Mouse (Mus musculus): ENCODE results near the gene Slc37a1.

Gene Slc37a1

DNA sequence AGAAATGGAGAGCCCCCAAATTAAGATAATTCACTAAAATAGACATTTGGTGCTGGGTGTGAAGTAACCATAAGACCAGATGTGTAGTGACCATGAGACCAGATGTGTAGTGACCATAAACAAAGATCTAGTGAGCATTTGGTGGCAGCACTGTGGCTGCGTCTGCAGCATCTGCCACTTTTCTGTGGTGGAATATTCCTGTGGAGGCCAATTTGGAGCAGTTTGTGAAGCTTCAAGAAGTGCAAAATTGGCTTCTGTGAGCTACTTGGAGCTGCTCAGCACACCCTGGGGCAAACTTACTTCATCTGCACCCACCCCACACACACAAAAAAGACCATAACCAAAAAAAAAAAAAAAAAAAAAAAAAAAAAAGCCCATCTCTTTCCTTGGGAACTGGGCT is 18.6 kb upstream of the Slc37a1 start:
- peak in 1 of 2 experiments; percentile 5 for DNase-seq (ENCODE audit: low spot score in 2 of 2)

DNA sequence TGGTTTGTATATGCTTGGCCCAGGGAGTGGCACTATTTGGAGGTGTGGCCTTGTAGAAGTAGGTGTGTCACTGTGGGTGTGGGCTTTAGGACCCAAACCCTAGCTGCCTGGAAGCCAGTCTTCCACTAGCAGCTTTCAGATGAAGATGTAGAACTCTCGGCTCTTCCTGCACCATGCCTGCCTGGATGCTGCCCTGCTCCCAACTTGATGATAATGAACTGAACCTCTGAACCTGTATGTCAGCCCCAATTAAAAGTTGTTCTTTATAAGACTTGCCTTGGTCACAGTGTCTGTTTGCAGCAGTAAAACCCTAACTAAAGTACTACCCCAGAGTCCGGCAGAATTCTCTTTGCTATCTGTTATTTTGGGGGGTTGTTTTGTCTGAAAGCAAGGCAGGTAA is 16.8 kb upstream of the Slc37a1 start:
- DNase-seq (ENCODE audit: low spot score in 2 of 2), result peak in 1 of 2 experiments; percentile 4

DNA sequence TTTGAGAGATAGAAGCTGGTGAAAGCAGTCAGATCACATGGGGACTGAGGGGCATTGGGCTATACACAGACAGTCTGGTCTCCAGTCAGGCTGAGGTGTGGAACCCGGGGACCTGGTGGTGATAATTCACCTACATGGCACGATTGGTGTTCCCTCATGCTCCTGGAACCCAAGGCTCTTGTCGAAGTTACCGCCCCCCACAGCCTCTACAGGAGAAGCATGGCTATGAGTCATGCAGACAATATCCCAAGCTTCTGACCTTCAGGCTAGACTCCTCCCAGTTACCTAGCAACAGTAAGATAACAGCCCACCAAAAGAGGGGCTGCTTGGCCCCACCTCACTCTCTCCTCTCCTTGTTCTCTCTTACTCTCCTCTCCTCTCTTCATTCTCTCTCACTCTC is 16.3 kb upstream of the Slc37a1 start:
- DNase-seq (ENCODE audit: low spot score in 2 of 2), result peak in 1 of 2 experiments; percentile 4

DNA sequence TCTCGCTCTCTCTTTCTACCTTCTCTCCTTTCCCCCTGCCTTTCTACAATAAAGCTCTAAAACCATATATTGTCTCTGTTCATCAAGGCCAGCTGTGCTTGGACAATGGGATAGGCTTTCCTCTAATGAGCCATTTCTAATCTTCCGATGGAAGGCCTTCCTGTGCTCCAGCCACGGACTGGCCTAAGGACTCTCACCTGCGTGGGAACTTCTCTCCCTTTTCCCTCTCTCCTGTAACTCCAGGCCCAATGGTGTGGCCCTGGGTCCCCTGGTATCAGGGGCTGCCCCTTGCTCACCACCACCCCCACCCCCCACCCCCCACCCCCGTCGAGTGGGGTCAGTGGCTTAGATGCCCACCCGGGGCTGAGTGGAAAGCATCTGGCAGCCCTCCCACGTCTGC is 15.9 kb upstream of the Slc37a1 start:
- DNase-seq (ENCODE audit: low spot score in 2 of 2), result peak in 1 of 2 experiments; percentile 1

DNA sequence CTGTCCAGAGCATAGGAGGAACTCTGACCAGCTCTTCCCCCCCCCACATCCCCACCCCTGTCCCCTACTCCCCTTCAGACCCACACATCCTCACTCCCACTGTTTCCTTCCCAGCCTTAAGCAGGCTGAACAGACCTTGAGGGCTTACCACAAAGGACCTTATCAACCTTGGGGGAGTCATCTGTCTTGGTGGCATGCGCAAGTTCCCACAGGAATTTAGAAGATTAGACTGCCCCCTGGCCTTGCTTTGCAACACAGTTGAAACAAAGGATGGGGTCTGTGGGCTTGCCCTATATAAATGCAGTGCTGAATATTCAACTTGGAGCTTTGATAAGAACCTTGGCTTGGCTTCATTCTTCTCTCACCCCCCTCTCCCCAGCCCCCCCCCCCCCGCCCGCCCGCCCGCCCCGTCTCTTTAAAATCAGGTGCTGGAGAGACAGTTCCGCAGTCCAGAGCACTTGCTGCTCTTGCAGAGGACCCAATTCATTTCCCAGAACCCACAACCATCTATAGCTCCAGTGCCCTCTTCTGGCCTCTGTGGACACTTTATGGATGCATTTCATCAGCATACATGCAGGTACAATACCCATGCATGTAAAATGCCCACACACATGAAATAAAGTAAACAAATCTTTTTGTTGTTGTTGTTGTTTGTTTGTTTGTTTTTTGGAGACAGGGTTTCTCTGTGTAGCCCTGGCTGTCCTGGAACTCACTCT is 15.3 kb upstream of the Slc37a1 start:
- peak in 1 of 2 experiments; percentile 3 for DNase-seq (ENCODE audit: low spot score in 2 of 2)

DNA sequence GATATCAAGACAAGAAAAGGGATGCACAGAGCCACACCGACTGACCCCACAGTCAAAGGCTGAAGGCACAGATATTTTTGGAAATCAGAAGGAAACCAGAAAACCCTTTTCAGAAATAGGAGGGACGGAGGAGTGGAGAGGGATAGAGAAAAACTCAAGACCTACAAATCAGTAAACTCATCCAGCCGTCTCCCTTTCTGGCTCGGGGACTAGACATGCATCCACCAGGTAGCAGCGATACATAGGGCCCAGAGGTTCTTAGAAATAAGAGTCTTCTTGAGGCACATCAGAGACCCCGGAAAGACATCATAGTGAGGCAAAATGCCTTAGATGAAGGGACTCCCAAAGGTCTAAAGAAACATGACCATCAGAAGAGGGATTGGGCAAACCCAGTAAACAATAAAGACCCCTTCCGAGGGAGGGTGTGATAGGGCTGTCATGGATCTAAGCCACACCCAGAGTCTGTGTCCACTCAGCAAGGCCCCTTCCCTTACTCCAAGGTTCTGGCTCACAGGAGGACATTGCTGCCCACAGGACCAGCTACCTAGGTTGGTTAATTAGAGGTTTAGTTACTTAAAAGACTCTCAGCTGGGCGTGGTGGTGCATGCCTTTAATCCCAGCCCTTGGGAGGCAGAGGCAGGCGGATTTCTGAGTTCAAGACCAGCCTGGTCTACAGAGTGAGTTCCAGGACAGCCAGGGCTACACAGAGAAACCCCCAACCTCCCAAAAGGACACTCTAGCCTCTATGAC is 14.0 kb upstream of the Slc37a1 start:
- DNase-seq (ENCODE audit: low spot score in 2 of 2), result no peak

- no peak for DNase-seq (ENCODE audit: low spot score in 2 of 2)
These were observed 13.0 kb upstream of the Slc37a1 start for GRCm38 (mm10) chr17:31273631-31274030.

- DNase-seq (ENCODE audit: low spot score in 2 of 2), result no peak
These were observed 11.4 kb upstream of the Slc37a1 start for GRCm38 (mm10) chr17:31275181-31275580.

- DNase-seq (ENCODE audit: low spot score in 2 of 2), result peak in 1 of 2 experiments; percentile 51
These were observed 10.2 kb upstream of the Slc37a1 start for GRCm38 (mm10) chr17:31276207-31276921.

DNA sequence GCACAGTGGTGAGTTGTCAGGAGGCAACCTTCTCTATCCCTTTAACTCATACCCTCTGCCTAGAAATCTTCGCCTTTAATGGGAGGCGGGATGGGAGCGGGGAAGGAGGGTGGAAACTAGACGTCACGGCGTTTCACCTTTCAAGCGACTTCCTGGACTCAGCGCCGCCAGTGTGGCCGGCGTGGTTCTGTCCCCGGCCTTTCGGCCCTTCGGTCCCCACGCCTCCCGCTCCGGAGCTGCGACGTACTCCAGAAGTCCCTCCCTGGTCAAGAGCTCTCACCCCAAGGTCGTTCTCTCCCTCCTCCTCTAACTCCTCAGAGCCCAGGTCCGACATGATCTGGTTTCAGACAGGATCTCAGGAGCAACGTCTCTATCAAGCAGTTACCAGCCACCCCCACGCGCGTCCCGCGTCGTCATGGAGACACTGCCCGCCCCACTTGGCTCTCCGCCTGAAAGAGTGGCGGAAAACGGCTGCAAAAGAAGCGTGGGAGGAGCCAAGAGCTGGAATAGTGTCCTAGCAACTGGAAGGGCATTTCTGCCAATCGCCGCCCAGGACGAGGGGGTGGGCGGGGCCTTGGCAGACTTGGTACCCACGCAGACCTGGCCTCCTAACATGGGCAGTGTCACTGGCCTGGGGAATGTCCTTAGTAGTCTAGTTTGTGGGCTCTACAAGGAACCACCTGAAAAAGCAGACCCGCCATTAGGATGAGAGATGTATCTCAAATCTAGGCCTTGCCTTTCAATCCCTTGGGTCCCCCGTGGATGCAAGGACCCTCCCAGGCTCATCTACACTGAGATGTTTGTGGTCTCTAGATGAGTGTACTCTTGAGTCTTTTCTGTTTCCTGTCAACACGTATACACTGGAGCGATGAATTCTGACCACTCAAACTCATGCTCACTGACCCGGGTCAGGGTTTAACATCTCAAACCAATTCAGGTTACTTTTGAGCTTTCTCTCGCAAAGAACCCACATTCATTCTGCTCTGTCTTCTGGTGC is 9.4 kb upstream of the Slc37a1 start, which contains the start of gene Rsph1:
TSS of gene Rsph1 (minus strand) at position 462 of the 997 bp plus-strand sequence.
- DNase-seq (ENCODE audit: low spot score in 2 of 2), result peak; percentile 100

- DNase-seq (ENCODE audit: low spot score in 2 of 2), result no peak
These were observed 8.7 kb upstream of the Slc37a1 start for GRCm38 (mm10) chr17:31277931-31278330.

DNA sequence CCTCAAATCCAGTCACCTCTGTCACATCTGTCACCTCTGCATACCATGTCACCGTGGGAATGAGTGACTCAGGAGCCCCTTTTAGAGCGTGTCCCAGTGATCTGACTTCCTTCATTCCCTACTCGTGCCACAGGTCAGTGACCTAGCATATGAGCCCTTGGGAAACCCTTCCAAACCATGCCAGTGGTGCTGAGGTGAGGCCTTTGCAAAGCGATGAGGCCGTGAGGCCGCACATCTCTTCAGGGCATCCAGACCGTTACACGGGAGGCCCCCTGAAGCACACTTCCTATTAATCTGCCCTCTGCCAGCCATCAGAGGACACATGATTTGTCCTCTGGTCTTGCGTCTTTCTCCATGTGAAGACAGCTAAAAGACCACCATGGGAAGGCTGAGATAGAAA is 7.1 kb upstream of the Slc37a1 start:
- no peak for DNase-seq (ENCODE audit: low spot score in 2 of 2)

DNA sequence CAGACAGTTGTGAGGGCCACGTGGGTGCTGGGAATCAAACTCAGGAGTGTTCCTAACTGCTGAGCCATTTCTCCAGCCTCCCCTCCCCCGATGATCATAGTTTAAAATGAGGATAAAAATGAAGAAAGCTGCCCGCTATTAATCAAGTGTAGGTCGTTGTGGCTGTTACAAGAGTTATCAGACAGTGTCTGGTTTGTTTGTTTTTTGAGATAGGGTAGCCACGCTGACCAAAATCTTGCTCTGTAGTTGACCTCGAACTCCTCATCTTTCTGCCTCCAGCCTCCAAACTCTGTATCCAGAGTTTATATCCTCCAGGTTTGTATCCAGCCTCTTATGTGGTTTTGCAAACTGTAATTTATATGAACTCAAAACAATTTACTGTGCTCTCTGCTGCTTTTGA is 6.3 kb upstream of the Slc37a1 start:
- DNase-seq (ENCODE audit: low spot score in 2 of 2), result no peak

DNA sequence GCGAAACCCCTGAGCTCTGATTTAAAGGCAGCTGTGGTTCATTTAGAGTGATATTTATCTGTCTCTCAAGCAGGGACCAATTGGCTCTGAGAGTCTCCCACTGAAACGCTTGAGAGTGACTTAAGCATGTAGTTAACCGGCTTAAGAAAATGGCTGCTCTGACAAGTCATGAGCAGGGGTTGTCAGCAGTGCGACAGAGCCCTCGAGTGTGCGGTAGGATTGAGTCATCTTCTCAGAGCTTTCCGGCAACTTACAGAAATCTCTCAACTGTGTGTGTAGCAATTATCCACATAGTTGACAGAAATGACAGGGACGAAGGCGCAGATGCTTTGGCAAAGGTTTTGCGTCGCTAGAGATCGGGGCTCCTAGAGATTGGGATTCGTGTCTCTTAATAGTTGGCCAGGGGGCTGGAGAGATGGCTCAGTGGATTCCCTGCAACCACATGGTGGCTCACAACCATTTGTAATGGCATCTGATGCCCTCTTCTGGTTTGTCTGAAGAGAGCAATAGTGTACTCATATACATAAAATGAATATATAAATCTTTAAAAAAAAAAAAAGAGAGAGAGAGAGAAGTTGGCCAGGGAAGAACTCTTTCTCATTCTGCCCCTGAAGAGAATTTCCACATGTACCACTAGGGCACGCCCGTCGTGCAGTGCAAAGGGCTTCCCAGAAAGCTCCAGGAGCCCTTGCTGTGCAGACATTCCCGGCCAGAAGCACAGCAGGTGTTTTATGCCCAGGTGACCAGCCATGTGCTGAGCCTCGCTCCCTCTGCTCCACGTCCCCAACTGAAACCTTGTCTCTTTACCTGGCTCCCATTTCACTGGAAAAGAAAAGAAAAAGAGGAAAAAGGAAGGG is 4.5 kb upstream of the Slc37a1 start:
- no peak for DNase-seq (ENCODE audit: low spot score in 2 of 2)

DNA sequence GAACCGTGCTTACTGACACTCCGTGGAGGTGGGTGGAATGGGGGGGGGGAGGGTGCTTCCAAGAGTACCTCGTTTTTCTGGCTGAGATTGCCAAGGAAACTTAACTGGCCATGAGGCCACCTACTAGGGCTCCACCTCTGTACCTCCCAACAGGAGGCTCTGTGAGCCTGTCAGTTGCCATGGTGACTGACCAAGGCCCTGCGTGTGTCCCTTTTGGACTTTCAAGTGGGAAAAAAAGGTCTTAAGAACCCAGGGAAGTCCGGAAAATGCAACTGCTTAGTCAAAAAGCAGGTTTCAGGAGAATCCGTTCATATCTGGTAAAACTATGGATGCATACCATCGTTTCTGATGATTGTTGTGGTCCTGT is 3.9 kb upstream of the Slc37a1 start:
- DNase-seq (ENCODE audit: low spot score in 2 of 2), result no peak

DNA sequence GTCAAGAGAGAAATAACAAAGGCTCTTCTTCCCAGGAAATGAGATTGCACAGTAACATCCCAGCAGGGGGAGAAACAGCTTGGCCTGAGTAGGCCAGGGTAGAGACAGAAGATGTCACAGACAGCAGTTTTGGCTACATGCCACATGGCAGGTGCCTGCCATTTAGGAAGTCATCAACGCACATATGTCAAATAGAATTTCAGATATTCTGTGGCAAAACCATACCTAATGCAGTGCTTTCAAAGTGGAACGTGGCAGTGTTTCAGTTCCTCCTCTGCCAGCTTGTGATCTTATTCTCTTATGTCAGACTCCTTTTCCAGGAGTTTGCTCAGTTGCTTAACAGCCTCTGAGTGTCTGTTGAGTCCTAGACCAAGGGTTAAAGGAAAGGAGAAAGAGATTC is 725 bp upstream of the Slc37a1 start:
- no peak for DNase-seq (ENCODE audit: low spot score in 2 of 2)

DNA sequence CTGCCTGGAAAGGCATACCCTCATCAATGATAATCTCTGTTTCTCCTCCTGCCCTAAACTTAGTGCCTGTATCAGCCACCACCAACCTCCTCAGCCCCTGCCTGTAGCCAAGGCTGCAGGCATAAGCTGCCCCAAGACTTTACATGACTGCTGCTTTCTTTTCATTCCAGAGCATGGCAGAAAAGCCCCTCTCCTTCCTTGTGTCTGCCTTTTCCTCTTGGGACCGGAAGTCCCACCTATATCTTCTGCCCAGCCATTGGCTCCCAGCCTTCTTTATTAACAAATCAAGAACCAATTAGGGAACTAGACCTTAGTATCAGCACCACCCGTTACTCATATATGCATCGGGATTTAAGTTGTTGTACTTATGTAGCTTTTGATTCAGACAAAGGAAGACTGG is 624 bp downstream of the Slc37a1 start:
- no peak for DNase-seq (ENCODE audit: low spot score in 2 of 2)

DNA sequence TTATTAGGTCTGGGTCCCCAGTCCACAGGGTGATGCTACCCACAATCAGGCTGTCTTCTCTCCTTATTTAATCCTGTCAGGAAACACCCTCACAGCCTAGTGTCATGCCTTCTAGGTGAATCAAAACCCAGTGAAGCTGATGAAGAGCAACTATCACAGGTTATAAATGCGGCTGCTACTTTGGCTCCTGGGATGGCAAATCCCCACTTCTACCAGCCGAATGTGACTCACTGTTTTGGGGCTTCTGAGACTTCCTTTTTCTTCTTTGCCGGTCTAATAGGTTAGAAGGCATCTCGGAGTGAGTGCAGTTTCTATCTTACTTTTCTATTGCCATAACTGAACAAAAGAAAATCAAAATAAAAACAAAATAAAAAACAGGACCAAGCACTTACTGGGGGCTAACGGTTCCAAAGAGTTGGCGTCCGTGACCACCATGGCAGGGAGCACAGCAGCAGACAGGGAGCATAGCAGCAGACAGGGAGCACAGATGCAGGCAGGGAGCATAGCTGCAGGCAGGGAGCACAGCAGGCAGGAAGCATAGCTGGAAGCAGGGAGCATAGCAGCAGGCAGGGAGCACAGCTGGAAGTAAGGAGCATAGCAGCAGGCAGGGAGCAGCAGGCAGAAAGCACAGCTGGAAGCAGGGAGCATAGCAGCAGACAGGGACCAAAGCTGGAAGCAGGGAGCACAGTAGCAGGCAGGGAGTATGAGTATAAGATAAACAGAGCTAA is 2.6 kb downstream of the Slc37a1 start:
- DNase-seq (ENCODE audit: low spot score in 2 of 2), result no peak

DNA sequence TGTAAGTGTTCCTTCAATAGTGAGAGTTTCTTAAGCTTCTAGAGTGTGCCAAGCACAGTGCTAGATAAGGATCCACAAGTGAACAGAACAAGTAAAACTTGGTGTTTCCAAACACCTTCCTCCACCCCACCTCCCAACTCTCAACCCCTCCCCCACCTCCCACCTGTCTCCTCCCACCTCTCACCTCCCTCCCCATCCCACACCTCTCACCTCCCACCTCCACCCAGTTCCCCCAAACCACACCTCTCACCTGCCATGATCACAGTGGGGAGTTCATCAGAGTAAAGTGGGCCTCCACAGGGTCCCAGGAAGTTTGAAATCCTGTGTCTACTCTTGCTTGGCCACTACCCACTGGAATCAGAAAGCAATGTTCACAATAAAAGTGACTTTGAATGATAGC is 3.7 kb downstream of the Slc37a1 start:
- no peak for DNase-seq (ENCODE audit: low spot score in 2 of 2)

DNA sequence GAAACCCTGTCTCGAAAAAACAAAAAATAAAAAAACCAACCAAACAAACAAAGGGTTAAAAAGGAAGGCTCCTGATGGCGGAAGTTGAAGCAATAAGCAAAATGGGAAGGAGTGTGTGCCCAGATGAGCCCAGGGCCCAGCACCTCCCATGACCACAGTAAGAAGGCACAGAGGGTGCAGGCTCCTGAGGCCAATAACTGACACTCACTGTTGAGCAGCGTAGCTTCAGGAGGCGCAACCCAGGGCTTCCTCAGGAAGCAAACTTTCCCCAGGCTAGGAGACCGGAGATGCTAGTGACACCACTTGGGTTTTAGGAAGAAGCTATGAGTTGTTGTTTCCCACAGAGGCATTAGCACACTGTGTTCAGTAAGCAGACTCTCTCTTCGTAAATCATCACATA is 4.3 kb downstream of the Slc37a1 start:
- DNase-seq (ENCODE audit: low spot score in 2 of 2), result no peak

All from frontal cortex, postnatal 25 days (tissue).